Mouse (Mus musculus) embryonic facial prominence, embryonic 12.5 days (tissue): ENCODE data around the gene Clmp. TPM values are rescaled to one million over a fixed set of nuclear protein-coding genes. Genes with fewer than 3 reads are reported as not detected.

Experiments used
- ATAC-seq: fragments of 200-750 bp; cut with Nextera tagmentation; 2 replicates; pipeline ENCODE4 v1.8.0; 2017; ENCODE audit not compliant: insufficient number of reproducible peaks, insufficient read depth, low FRiP score, low TSS enrichment
- H3K27ac ChIP-seq: fragments of 300-500 bp; sonication (generic); 2 replicates; pipeline ENCODE4 v1.5.1; 2016; ENCODE audit warnings: mild to moderate bottlenecking
- H3K27me3 ChIP-seq: fragments of 300-500 bp; sonication (generic); 2 replicates; pipeline ENCODE4 v1.6.1; 2016; ENCODE audit warnings: mild to moderate bottlenecking, moderate library complexity
- H3K36me3 ChIP-seq: fragments of 300-500 bp; sonication (generic); 2 replicates; pipeline ENCODE4 v1.6.1; 2016; ENCODE audit warnings: mild to moderate bottlenecking
- H3K4me1 ChIP-seq: fragments of 300-500 bp; sonication (generic); 2 replicates; pipeline ENCODE4 v1.6.1; 2016
- H3K4me2 ChIP-seq: fragments of 300-500 bp; sonication (generic); replicated peaks from 2 replicates; pipeline ENCODE4 v1.6.1; 2016; ENCODE audit warnings: mild to moderate bottlenecking, moderate library complexity
- H3K4me3 ChIP-seq: fragments of 300-500 bp; sonication (generic); 2 replicates; pipeline ENCODE4 v1.5.1; 2016; ENCODE audit warnings: mild to moderate bottlenecking
- H3K9ac ChIP-seq: fragments of 300-500 bp; sonication (generic); 2 replicates; pipeline ENCODE4 v1.6.1; 2016; ENCODE audit warnings: mild to moderate bottlenecking, moderate library complexity
- H3K9me3 ChIP-seq: fragments of 300-500 bp; sonication (generic); 2 replicates; pipeline ENCODE4 v1.6.1; 2016; ENCODE audit warnings: mild to moderate bottlenecking, moderate library complexity
- WGBS: fragments of 180-500 bp; shearing (Covaris S2); methylation state at CpG from one replicate; pipeline ENCODE4 v1.1.7; 2016; 5-methylcytosine and 5-hydroxymethylcytosine counted together
- polyA plus RNA-seq: library from polyadenylated mRNA; unstranded; fragments of >200 nt; fragmentation: Nextera tagmentation; extraction: Ambion mirVana; gene quantifications from 2 replicates; pipeline ENCODE4 v1.2.1, GENCODE M21; 2016

Gene Clmp
- polyA plus RNA-seq, 1 experiment from 2014 or later, result 75.9 TPM

- Histone ChIP-seq H3K4me2 (no peak overlapping the region), H3K27ac (no peak overlapping the region), H3K4me1 (no peaks in the 10 kb centered on the region), H3K27me3 (no peaks in the 10 kb centered on the region), H3K9ac (no peak overlapping the region), H3K9me3 (no peaks in the 10 kb centered on the region), H3K36me3 (no peaks in the 10 kb centered on the region), H3K4me3 (no peak overlapping the region)
- no peak for ATAC-seq
- 53% methylated on average over 9 of the region's 9 CpGs for WGBS
Observed at GRCm38 (mm10) chr9:40652757-40653156, 33.0 kb upstream of the Clmp start.

DNA sequence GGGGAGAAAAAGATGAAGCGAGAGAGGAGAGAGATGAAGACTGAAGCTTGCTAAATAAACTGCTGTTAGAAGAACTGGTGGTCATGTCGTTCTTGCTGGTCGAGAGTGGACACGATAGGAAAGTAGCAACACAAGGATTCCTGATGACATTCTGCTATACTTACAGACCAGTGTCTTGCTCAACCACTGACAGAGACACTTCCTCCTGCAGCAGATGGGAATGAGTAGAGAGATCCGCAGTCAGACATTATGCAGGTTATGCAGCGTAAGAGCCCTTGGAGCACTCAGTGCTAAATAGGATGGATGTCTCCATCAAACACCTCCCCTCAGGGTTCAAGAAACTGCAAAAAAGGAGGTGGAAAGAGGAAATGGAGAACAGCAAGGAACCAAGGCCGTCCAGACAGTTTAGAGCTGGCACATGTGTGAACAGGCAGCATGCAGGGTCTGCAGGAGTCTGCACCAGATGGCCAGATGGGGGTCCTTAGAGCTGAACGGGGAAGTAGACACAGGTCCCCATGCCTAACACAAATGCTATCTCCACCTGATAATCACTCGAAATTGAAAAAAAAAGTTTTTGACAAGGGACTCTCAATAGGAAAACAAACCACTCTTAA is 19.5 kb upstream of the Clmp start:
- Histone ChIP-seq H3K4me2 (no peak overlapping the region), H3K27ac (no peak overlapping the region), H3K27me3 (no peaks in the 10 kb centered on the region), H3K9ac (no peak overlapping the region), H3K4me1 (0 out of 2 replicates have a peak, but pooled peaks cover 1% of the 10 kb centered on the region), H3K4me3 (no peak overlapping the region), H3K9me3 (no peaks in the 10 kb centered on the region), H3K36me3 (no peaks in the 10 kb centered on the region)
- no peak for ATAC-seq
- 76% methylated on average over 9 of the region's 9 CpGs for WGBS

- Histone ChIP-seq H3K4me1 (peaks cover 14% of the 10 kb centered on the region), H3K36me3 (no peaks in the 10 kb centered on the region), H3K4me3 (no peak within 1 kb of the TSS), H3K9me3 (no peaks in the 10 kb centered on the region), H3K9ac (no peak within 1 kb of the TSS), H3K27me3 (no peaks in the 10 kb centered on the region), H3K27ac (no peak within 1 kb of the TSS), H3K4me2 (no peak within 1 kb of the TSS)
- 84% methylated on average over 3 of the region's 3 CpGs for WGBS
- ATAC-seq, result no peak
Observed at GRCm38 (mm10) chr9:40670313-40670712, 15.4 kb upstream of the Clmp start, which contains the start of gene Gm21915. TSS of gene Gm21915 (plus strand) at chr9:40670613.

- Histone ChIP-seq H3K36me3 (no peaks in the 10 kb centered on the region), H3K9ac (no peak overlapping the region), H3K27ac (no peak overlapping the region), H3K27me3 (no peaks in the 10 kb centered on the region), H3K4me3 (no peak overlapping the region), H3K4me2 (no peak overlapping the region), H3K4me1 (peaks cover 18% of the 10 kb centered on the region), H3K9me3 (no peaks in the 10 kb centered on the region)
- no peak for ATAC-seq
- 38% methylated on average over 4 of the region's 4 CpGs for WGBS
Observed at GRCm38 (mm10) chr9:40671323-40671930, 14.3 kb upstream of the Clmp start.

GRCm38 (mm10) chr9:40675203-40675958 is 10.4 kb upstream of the Clmp start:
- no peaks in the 10 kb centered on the region for H3K9me3 ChIP-seq
- H3K4me3 ChIP-seq, result no peak overlapping the region
- 0 out of 2 replicates have a peak overlapping the region, but pooled peaks have one; percentile 72 for H3K27ac ChIP-seq
- H3K4me1 ChIP-seq, result peaks cover 18% of the 10 kb centered on the region
- WGBS, result 65% methylated on average over 12 of the region's 12 CpGs
- no peak overlapping the region for H3K4me2 ChIP-seq
- H3K36me3 ChIP-seq, result no peaks in the 10 kb centered on the region
- no peak for ATAC-seq
- H3K9ac ChIP-seq, result no peak overlapping the region
- no peaks in the 10 kb centered on the region for H3K27me3 ChIP-seq

GRCm38 (mm10) chr9:40678653-40679052 is 7.1 kb upstream of the Clmp start:
- Histone ChIP-seq H3K27ac (no peak overlapping the region), H3K4me1 (peaks cover 10% of the 10 kb centered on the region), H3K4me2 (no peak overlapping the region), H3K9me3 (no peaks in the 10 kb centered on the region), H3K4me3 (no peak overlapping the region), H3K9ac (no peak overlapping the region), H3K36me3 (no peaks in the 10 kb centered on the region), H3K27me3 (no peaks in the 10 kb centered on the region)
- WGBS, result 79% methylated on average over 4 of the region's 4 CpGs
- no peak for ATAC-seq

GRCm38 (mm10) chr9:40686421-40686899 is 698 bp downstream of the Clmp start:
- peak; percentile 35 for ATAC-seq
- H3K9ac ChIP-seq, result peak overlapping the region; percentile 97
- no peaks in the 10 kb centered on the region for H3K36me3 ChIP-seq
- no peaks in the 10 kb centered on the region for H3K9me3 ChIP-seq
- peak overlapping the region; percentile 91 for H3K4me2 ChIP-seq
- H3K4me1 ChIP-seq, result peaks cover 29% of the 10 kb centered on the region
- peak overlapping the region; percentile 86 for H3K4me3 ChIP-seq
- H3K27ac ChIP-seq, result peak overlapping the region; percentile 100
- WGBS, result under 1% methylated on average over 23 of the region's 23 CpGs
- no peaks in the 10 kb centered on the region for H3K27me3 ChIP-seq

DNA sequence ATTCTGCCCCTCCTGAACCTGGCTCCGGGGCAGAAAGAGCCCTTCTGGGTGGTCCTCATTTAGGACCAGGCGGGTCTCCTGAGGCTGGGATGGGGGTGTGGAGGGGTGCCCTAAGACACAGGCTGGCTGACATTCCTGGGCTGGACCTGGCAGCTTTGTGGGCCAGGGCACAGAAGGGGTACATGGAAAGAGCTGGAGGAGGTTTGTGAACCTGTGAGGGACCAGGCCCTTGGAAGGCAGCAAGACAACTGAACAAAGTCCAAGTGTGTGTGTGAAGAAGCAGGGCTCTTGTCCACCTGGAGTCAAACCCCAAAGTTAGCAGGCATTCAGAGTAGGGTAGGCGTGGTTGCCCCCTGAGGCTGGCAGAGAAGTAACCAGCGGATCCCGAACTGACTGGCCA is 1.3 kb downstream of the Clmp start:
- ATAC-seq, result no peak
- Histone ChIP-seq H3K4me3 (peak overlapping the region; percentile 86), H3K27ac (peak overlapping the region; percentile 100), H3K9me3 (no peaks in the 10 kb centered on the region), H3K4me1 (peaks cover 35% of the 10 kb centered on the region), H3K4me2 (peak overlapping the region; percentile 91), H3K27me3 (no peaks in the 10 kb centered on the region), H3K36me3 (no peaks in the 10 kb centered on the region), H3K9ac (peak overlapping the region; percentile 97)
- 20% methylated on average over 5 of the region's 5 CpGs for whole genome bisulfite sequencing

DNA sequence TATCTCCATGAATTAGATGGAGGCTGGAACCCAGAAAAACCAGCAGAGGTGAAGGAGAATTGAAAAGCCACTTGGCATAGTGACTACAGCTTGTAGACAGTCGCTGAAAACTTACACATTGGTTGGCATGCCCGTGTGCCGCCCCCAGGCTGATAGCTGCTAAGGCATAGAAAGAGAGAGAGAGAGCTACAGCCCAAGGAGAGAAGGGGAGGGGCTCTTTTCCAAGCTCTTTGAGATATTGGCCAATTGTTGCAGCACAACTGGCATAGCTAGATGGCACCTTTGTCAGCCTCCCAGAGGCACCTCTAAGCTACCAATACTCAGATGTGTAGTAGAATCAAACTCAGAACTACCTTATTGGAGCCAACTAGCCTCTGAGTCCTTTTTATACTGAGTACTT is 1.8 kb downstream of the Clmp start:
- H3K9ac ChIP-seq, result peak overlapping the region; percentile 97
- no peaks in the 10 kb centered on the region for H3K27me3 ChIP-seq
- H3K4me1 ChIP-seq, result peaks cover 40% of the 10 kb centered on the region
- peak overlapping the region; percentile 86 for H3K4me3 ChIP-seq
- no peaks in the 10 kb centered on the region for H3K9me3 ChIP-seq
- no peak for ATAC-seq
- peak overlapping the region; percentile 100 for H3K27ac ChIP-seq
- no peaks in the 10 kb centered on the region for H3K36me3 ChIP-seq
- 31% methylated on average over 3 of the region's 3 CpGs for WGBS
- peak overlapping the region; percentile 91 for H3K4me2 ChIP-seq

GRCm38 (mm10) chr9:40690511-40690910 is 4.7 kb downstream of the Clmp start:
- Histone ChIP-seq H3K27me3 (no peaks in the 10 kb centered on the region), H3K36me3 (peaks cover 3% of the 10 kb centered on the region; the same call in 1 of the 2 replicates), H3K9ac (no peak overlapping the region), H3K27ac (no peak overlapping the region), H3K4me3 (no peak overlapping the region), H3K9me3 (no peaks in the 10 kb centered on the region), H3K4me1 (peaks cover 66% of the 10 kb centered on the region), H3K4me2 (no peak overlapping the region)
- WGBS, result 85% methylated on average over 7 of the region's 7 CpGs
- ATAC-seq, result no peak

- no peak for ATAC-seq
- H3K4me3 ChIP-seq, result no peak overlapping the region
- H3K27ac ChIP-seq, result peak overlapping the region; percentile 58; the same call in 1 of the 2 replicates
- no peaks in the 10 kb centered on the region for H3K9me3 ChIP-seq
- no peaks in the 10 kb centered on the region for H3K27me3 ChIP-seq
- 33% methylated on average over 3 of the region's 3 CpGs for WGBS
- no peak overlapping the region for H3K9ac ChIP-seq
- peaks cover 58% of the 10 kb centered on the region for H3K4me1 ChIP-seq
- peaks cover 20% of the 10 kb centered on the region for H3K36me3 ChIP-seq
- H3K4me2 ChIP-seq, result no peak overlapping the region
Observed at GRCm38 (mm10) chr9:40693026-40693425, 7.3 kb downstream of the Clmp start.
